Mouse (Mus musculus) hindbrain, embryonic 10.5 days (tissue): Measurements from ENCODE around the gene Sumo3. TPM values are rescaled to one million over a fixed set of nuclear protein-coding genes. Genes with fewer than 3 reads are reported as not detected.
A peak's percentile ranks its signal among the peaks of the same experiment; 100 is the strongest.

Experiments used
- DNase-seq: peaks from one replicate; pipeline ENCODE4 v3.0.0-alpha.2; 2017; ENCODE audit warnings: low spot score
- H3K27ac ChIP-seq: fragments of 300-500 bp; sonication (generic); 2 replicates; pipeline ENCODE4 v1.5.1; 2016; ENCODE audit warnings: mild to moderate bottlenecking, moderate library complexity
- H3K27me3 ChIP-seq: fragments of 300-500 bp; sonication (generic); 2 replicates; pipeline ENCODE4 v1.6.1; 2016; ENCODE audit warnings: mild to moderate bottlenecking; ENCODE audit not compliant: poor library complexity, insufficient read depth, severe bottlenecking
- H3K36me3 ChIP-seq: fragments of 300-500 bp; sonication (generic); 2 replicates; pipeline ENCODE4 v1.6.1; 2016; ENCODE audit warnings: mild to moderate bottlenecking, moderate library complexity
- H3K4me1 ChIP-seq: fragments of 300-500 bp; sonication (generic); replicated peaks from 2 replicates; pipeline ENCODE4 v1.6.1; 2016; ENCODE audit warnings: mild to moderate bottlenecking
- H3K4me3 ChIP-seq: fragments of 300-500 bp; sonication (generic); 2 replicates; pipeline ENCODE4 v1.5.1; 2016; ENCODE audit warnings: mild to moderate bottlenecking, moderate library complexity
- H3K9me3 ChIP-seq: fragments of 300-500 bp; sonication (generic); 2 replicates; pipeline ENCODE4 v1.6.1; 2016; ENCODE audit warnings: mild to moderate bottlenecking, moderate library complexity
- WGBS: fragments of 180-500 bp; shearing (Covaris S2); methylation state at CpG from one replicate; pipeline ENCODE4 v1.1.7; 2016; 5-methylcytosine and 5-hydroxymethylcytosine counted together
- polyA plus RNA-seq: library from polyadenylated mRNA; unstranded; fragments of >200 nt; fragmentation: Nextera tagmentation; extraction: Ambion mirVana; gene quantifications from 2 replicates; pipeline ENCODE4 v1.2.1, GENCODE M21; 2016

The Sumo3 gene
- polyA plus RNA-seq, 1 experiment from 2014 or later: 336 TPM

- peaks cover 26% of the 10 kb centered on the region for H3K4me1 ChIP-seq
- H3K9me3 ChIP-seq: no peaks in the 10 kb centered on the region
- DNase-seq: no peak
- no peaks in the 10 kb centered on the region for H3K27me3 ChIP-seq
- peak overlapping the region; percentile 76 for H3K4me3 ChIP-seq
- peaks cover 54% of the 10 kb centered on the region for H3K36me3 ChIP-seq
- peak overlapping the region; percentile 93 for H3K27ac ChIP-seq
- 77% methylated on average over 8 of the region's 8 CpGs for WGBS
Measured at GRCm38 (mm10) chr10:77621546-77621945, 15.6 kb downstream of the Sumo3 start.

- peaks cover 50% of the 10 kb centered on the region for H3K36me3 ChIP-seq
- no peaks in the 10 kb centered on the region for H3K27me3 ChIP-seq
- WGBS: under 1% methylated on average over 96 of the region's 96 CpGs
- peak within 1 kb of the TSS; percentile 93 for H3K27ac ChIP-seq
- H3K9me3 ChIP-seq: no peaks in the 10 kb centered on the region
- DNase-seq: peak; percentile 86
- peaks cover 26% of the 10 kb centered on the region for H3K4me1 ChIP-seq
- peak within 1 kb of the TSS; percentile 76 for H3K4me3 ChIP-seq
Measured at GRCm38 (mm10) chr10:77622055-77622988, 16.4 kb downstream of the Sumo3 start, which contains the start of gene Ube2g2. TSS of gene Ube2g2 (plus strand) at chr10:77622275.

DNA sequence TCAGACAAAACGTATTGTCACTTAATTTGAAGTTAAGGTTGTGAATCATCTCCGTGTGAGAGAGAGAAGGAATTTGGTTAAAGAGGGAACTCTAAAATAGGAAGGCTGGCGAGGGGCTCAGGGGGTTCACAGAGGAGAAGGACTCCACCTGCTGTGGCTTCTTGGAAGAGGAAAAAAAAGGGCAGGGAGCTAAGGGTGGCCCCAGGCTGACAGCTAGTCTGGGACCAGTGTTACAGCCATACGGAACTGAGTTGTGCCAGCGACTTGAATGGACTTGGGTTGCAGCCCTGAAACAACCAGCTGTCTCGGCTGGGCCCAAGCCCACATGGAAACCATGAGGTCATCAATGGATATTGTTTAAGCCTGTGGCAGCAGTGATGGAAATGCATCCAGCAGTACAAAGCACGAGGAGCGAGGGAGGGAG is 17.2 kb downstream of the Sumo3 start:
- Histone ChIP-seq H3K36me3 (peaks cover 42% of the 10 kb centered on the region), H3K4me1 (peaks cover 26% of the 10 kb centered on the region), H3K9me3 (no peaks in the 10 kb centered on the region), H3K4me3 (peak overlapping the region; percentile 76), H3K27me3 (no peaks in the 10 kb centered on the region), H3K27ac (peak overlapping the region; percentile 93)
- WGBS: 17% methylated on average over 8 of the region's 8 CpGs
- peak; percentile 14 for DNase-seq

DNA sequence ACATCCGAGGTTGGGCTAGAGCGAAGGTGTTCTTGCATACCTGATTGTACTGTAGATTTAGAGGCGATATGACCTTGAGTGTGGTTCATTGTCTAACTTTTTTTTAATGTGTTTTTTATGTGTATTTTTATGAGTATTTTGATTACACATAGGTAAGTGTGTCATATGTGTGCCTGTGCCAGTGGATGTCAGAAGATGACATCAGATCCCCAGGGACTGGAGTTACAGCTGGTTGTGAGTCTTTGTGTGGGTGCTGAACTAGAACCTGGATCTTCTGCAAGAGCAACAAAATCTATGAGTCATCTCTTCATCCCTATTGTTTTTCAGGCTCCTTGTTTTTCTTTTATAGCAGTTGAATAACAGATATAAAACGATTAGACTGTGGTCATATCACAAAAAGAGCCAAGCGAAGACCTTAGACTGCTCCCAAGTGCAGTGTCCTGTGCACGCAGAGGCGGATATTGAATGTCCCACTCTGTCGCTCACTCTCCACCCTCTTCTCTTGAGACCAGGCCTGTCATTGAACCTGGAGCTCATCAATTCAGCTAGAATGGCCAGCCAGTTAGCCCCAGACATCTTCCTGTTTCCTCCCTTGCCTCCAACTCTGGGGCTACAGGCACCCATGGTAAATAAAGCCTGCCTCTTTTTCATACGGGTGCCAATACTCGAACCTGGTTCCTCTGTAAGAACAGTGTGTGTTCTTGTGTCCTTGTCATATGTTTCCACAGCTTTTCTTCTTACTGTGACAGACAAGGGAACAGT is 17.9 kb downstream of the Sumo3 start:
- Histone ChIP-seq H3K9me3 (no peaks in the 10 kb centered on the region), H3K4me3 (peak overlapping the region; percentile 76), H3K27ac (no peak overlapping the region), H3K4me1 (peaks cover 30% of the 10 kb centered on the region), H3K36me3 (peaks cover 39% of the 10 kb centered on the region), H3K27me3 (no peaks in the 10 kb centered on the region)
- DNase-seq: no peak
- 92% methylated on average over 10 of the region's 10 CpGs for WGBS

DNA sequence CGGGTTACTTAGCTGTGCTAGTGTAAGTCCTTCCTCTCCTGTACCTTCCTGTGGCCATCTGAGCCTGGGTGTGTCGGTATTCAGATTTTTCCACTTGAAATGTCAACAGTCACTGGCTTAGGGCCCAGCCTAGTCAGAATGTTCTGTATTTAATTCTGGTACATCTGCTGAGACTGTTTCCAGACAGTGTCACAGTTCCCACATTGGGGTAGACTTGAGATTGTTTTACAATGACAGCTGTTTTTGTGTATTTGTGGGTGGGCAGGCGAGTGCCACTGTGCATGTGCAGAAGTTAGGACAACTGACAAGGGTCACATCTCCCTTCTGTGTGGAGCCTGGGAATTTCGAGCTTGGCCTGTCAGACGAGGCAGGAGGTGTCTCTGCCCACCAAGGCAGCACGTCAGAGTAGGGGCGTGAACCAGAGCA is 18.7 kb downstream of the Sumo3 start:
- WGBS: 79% methylated on average over 7 of the region's 7 CpGs
- Histone ChIP-seq H3K4me1 (peaks cover 30% of the 10 kb centered on the region), H3K9me3 (no peaks in the 10 kb centered on the region), H3K36me3 (peaks cover 37% of the 10 kb centered on the region), H3K27me3 (no peaks in the 10 kb centered on the region), H3K4me3 (no peak overlapping the region), H3K27ac (no peak overlapping the region; the same call in 1 of the 2 replicates)
- DNase-seq: no peak

- H3K36me3 ChIP-seq: peaks cover 38% of the 10 kb centered on the region
- no peaks in the 10 kb centered on the region for H3K27me3 ChIP-seq
- DNase-seq: no peak
- H3K9me3 ChIP-seq: no peaks in the 10 kb centered on the region
- 88% methylated on average over 7 of the region's 7 CpGs for WGBS
- H3K27ac ChIP-seq: no peak overlapping the region
- H3K4me3 ChIP-seq: no peak overlapping the region
- peaks cover 30% of the 10 kb centered on the region for H3K4me1 ChIP-seq
Measured at GRCm38 (mm10) chr10:77626036-77626435, 20.1 kb downstream of the Sumo3 start.

GRCm38 (mm10) chr10:77626591-77626990 is 20.7 kb downstream of the Sumo3 start:
- no peak overlapping the region for H3K4me3 ChIP-seq
- 84% methylated on average over 7 of the region's 7 CpGs for WGBS
- H3K36me3 ChIP-seq: peaks cover 44% of the 10 kb centered on the region
- DNase-seq: no peak
- H3K4me1 ChIP-seq: peaks cover 28% of the 10 kb centered on the region
- no peaks in the 10 kb centered on the region for H3K9me3 ChIP-seq
- no peaks in the 10 kb centered on the region for H3K27me3 ChIP-seq
- H3K27ac ChIP-seq: no peak overlapping the region

- no peak overlapping the region for H3K27ac ChIP-seq
- no peaks in the 10 kb centered on the region for H3K27me3 ChIP-seq
- H3K4me3 ChIP-seq: no peak overlapping the region
- H3K4me1 ChIP-seq: peaks cover 26% of the 10 kb centered on the region
- peaks cover 50% of the 10 kb centered on the region for H3K36me3 ChIP-seq
- 41% methylated on average over 2 of the region's 2 CpGs for WGBS
- no peaks in the 10 kb centered on the region for H3K9me3 ChIP-seq
- DNase-seq: peak; percentile 81
Measured at GRCm38 (mm10) chr10:77627497-77627896, 21.6 kb downstream of the Sumo3 start.

GRCm38 (mm10) chr10:77629163-77629562 is 23.3 kb downstream of the Sumo3 start:
- whole genome bisulfite sequencing: 89% methylated on average over 3 of the region's 3 CpGs
- Histone ChIP-seq H3K9me3 (no peaks in the 10 kb centered on the region), H3K27me3 (no peaks in the 10 kb centered on the region), H3K4me3 (no peak overlapping the region), H3K36me3 (peaks cover 62% of the 10 kb centered on the region), H3K27ac (no peak overlapping the region), H3K4me1 (peaks cover 13% of the 10 kb centered on the region)
- no peak for DNase-seq

DNA sequence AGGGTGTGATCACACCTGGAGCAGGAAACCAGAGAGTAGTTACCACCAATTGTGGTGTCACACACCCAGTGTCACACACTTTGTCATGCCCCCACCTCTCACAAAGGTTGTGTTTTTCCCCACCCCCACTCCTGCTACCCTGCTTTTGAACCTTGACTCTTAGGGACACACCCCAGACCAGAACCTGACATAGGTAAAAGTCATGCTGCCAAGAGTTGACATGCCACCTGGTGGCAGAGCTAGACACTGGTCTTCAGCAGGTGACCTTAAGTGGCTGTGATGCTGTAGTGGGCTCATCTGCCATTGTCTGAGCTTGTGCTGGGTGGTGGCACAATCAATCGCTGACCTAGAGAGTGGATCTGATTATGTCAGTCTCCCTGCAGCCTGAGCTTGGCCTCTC is 24.1 kb downstream of the Sumo3 start:
- Histone ChIP-seq H3K27ac (no peak overlapping the region), H3K9me3 (no peaks in the 10 kb centered on the region), H3K4me1 (peaks cover 5% of the 10 kb centered on the region), H3K36me3 (peaks cover 62% of the 10 kb centered on the region), H3K27me3 (no peaks in the 10 kb centered on the region), H3K4me3 (no peak overlapping the region)
- no peak for DNase-seq
- WGBS: 90% methylated on average over 1 of the region's 1 CpGs

- H3K4me1 ChIP-seq: 0 out of 2 replicates have a peak, but pooled peaks cover 3% of the 10 kb centered on the region
- no peak for DNase-seq
- H3K27me3 ChIP-seq: no peaks in the 10 kb centered on the region
- H3K36me3 ChIP-seq: peaks cover 78% of the 10 kb centered on the region
- H3K27ac ChIP-seq: no peak overlapping the region
- WGBS: 87% methylated on average over 6 of the region's 6 CpGs
- H3K9me3 ChIP-seq: no peaks in the 10 kb centered on the region
- no peak overlapping the region for H3K4me3 ChIP-seq
Measured at GRCm38 (mm10) chr10:77634016-77634415, 28.1 kb downstream of the Sumo3 start.

DNA sequence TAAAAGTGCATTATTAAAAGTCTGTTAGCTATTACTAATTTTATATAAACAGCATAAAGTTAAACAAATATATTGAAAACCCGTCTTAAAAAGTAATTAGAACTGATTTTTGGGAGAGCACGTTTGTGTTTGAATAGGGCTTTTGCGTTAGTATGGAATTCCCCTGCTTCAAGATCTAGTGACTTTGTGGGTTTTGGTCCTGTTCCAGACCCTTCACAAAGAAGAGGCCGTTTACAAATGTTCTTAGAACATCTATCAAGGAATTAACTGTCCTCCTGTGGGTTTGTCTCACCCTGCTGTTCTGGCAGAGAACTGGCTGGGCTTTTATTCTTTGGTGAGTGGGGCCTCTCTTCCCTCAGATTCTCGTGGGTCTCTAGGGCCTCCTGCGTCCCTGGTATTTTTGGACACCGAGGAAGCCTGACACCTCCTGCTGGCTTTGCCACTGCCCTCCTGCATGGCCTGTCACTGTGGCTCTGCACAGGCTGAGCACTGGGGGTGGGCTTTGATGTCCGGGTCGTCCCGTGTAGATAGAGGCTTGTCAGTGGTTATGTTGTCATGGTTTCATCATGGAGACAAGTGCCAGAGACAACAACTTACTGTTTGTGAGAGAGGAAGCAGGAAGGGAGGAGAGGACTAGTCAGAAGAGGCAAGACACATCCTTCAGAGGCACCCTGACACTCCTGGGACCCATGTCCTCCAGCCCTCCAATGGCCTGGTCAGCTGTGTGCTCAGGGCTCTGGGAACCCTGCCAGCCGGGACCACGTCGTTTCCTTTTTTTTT is 28.7 kb downstream of the Sumo3 start:
- peaks cover 81% of the 10 kb centered on the region for H3K36me3 ChIP-seq
- no peak overlapping the region for H3K4me3 ChIP-seq
- H3K4me1 ChIP-seq: 0 out of 2 replicates have a peak, but pooled peaks cover 4% of the 10 kb centered on the region
- 80% methylated on average over 13 of the region's 13 CpGs for WGBS
- no peaks in the 10 kb centered on the region for H3K27me3 ChIP-seq
- H3K9me3 ChIP-seq: no peaks in the 10 kb centered on the region
- no peak overlapping the region for H3K27ac ChIP-seq
- no peak for DNase-seq
